Mouse (Mus musculus): ENCODE data around the gene Mmab. TPM values are rescaled to one million over a fixed set of nuclear protein-coding genes. Genes with fewer than 3 reads are reported as not detected.
A peak's percentile ranks its signal among the peaks of the same experiment; 100 is the strongest.

Gene Mmab
- polyA plus RNA-seq, 1 experiment from 2014 or later = 26.3 TPM

GRCm38 (mm10) chr5:114408846-114409245 lies 35.0 kb downstream of the Mmab start:
- WGBS = 94% methylated on average over 11 of the region's 11 CpGs
- peaks cover 100% of the 10 kb centered on the region for H3K36me3 ChIP-seq (ENCODE audit: control insufficient read depth, insufficient read depth, low read length)
- no peaks in the 10 kb centered on the region for H3K27me3 ChIP-seq (ENCODE audit: control insufficient read depth, insufficient read depth, low read length)
- no peak overlapping the region for H3K27ac ChIP-seq (replicated peaks; ENCODE audit: low read depth, low read length)
- H3K4me3 ChIP-seq (replicated peaks; ENCODE audit: low read depth, low read length) = no peak overlapping the region
- no peaks in the 10 kb centered on the region for H3K9me3 ChIP-seq (ENCODE audit: control insufficient read depth, low read length)
- ATAC-seq (ENCODE audit: low FRiP score, low TSS enrichment) (no peak), DNase-seq (no peak)
- no peaks in the 10 kb centered on the region for H3K4me1 ChIP-seq (ENCODE audit: control insufficient read depth, insufficient read depth, low read length)
- H3K9ac ChIP-seq (replicated peaks; ENCODE audit: low read length) = no peak overlapping the region
- H3K4me2 ChIP-seq (ENCODE audit: low read length) = no peak overlapping the region

GRCm38 (mm10) chr5:114407810-114408209 lies 36.0 kb downstream of the Mmab start:
- no peaks in the 10 kb centered on the region for H3K4me1 ChIP-seq (ENCODE audit: control insufficient read depth, insufficient read depth, low read length)
- H3K4me3 ChIP-seq (replicated peaks; ENCODE audit: low read depth, low read length) = no peak overlapping the region
- WGBS = 92% methylated on average over 9 of the region's 9 CpGs
- H3K9me3 ChIP-seq (ENCODE audit: control insufficient read depth, low read length) = no peaks in the 10 kb centered on the region
- H3K27ac ChIP-seq (replicated peaks; ENCODE audit: low read depth, low read length) = no peak overlapping the region
- DNase-seq (no peak), ATAC-seq (ENCODE audit: low FRiP score, low TSS enrichment) (no peak)
- H3K27me3 ChIP-seq (ENCODE audit: control insufficient read depth, insufficient read depth, low read length) = no peaks in the 10 kb centered on the region
- H3K9ac ChIP-seq (replicated peaks; ENCODE audit: low read length) = no peak overlapping the region
- H3K36me3 ChIP-seq (ENCODE audit: control insufficient read depth, insufficient read depth, low read length) = peaks cover 100% of the 10 kb centered on the region
- no peak overlapping the region for H3K4me2 ChIP-seq (ENCODE audit: low read length)

- H3K4me2 ChIP-seq (ENCODE audit: low read length) = no peak overlapping the region
- WGBS = 87% methylated on average over 10 of the region's 10 CpGs
- H3K27ac ChIP-seq (replicated peaks; ENCODE audit: low read depth, low read length) = no peak overlapping the region
- H3K4me1 ChIP-seq (ENCODE audit: control insufficient read depth, insufficient read depth, low read length) = no peaks in the 10 kb centered on the region
- DNase-seq (no peak), ATAC-seq (ENCODE audit: low FRiP score, low TSS enrichment) (no peak)
- H3K9ac ChIP-seq (replicated peaks; ENCODE audit: low read length) = no peak overlapping the region
- no peaks in the 10 kb centered on the region for H3K27me3 ChIP-seq (ENCODE audit: control insufficient read depth, insufficient read depth, low read length)
- peaks cover 100% of the 10 kb centered on the region for H3K36me3 ChIP-seq (ENCODE audit: control insufficient read depth, insufficient read depth, low read length)
- no peak overlapping the region for H3K4me3 ChIP-seq (replicated peaks; ENCODE audit: low read depth, low read length)
- no peaks in the 10 kb centered on the region for H3K9me3 ChIP-seq (ENCODE audit: control insufficient read depth, low read length)
These were observed 36.6 kb downstream of the Mmab start for GRCm38 (mm10) chr5:114407269-114407668.

GRCm38 (mm10) chr5:114406592-114406991 lies 37.3 kb downstream of the Mmab start:
- 93% methylated on average over 14 of the region's 14 CpGs for WGBS
- no peak overlapping the region for H3K4me3 ChIP-seq (replicated peaks; ENCODE audit: low read depth, low read length)
- no peaks in the 10 kb centered on the region for H3K4me1 ChIP-seq (ENCODE audit: control insufficient read depth, insufficient read depth, low read length)
- peaks cover 100% of the 10 kb centered on the region for H3K36me3 ChIP-seq (ENCODE audit: control insufficient read depth, insufficient read depth, low read length)
- H3K27me3 ChIP-seq (ENCODE audit: control insufficient read depth, insufficient read depth, low read length) = no peaks in the 10 kb centered on the region
- ATAC-seq (ENCODE audit: low FRiP score, low TSS enrichment) (no peak), DNase-seq (no peak)
- no peak overlapping the region for H3K27ac ChIP-seq (replicated peaks; ENCODE audit: low read depth, low read length)
- no peak overlapping the region for H3K4me2 ChIP-seq (ENCODE audit: low read length)
- H3K9me3 ChIP-seq (ENCODE audit: control insufficient read depth, low read length) = no peaks in the 10 kb centered on the region
- H3K9ac ChIP-seq (replicated peaks; ENCODE audit: low read length) = no peak overlapping the region

GRCm38 (mm10) chr5:114393169-114393568 lies 50.7 kb downstream of the Mmab start:
- WGBS = 88% methylated on average over 9 of the region's 9 CpGs
- H3K27me3 ChIP-seq (ENCODE audit: control insufficient read depth, insufficient read depth, low read length) = no peaks in the 10 kb centered on the region
- H3K36me3 ChIP-seq (ENCODE audit: control insufficient read depth, insufficient read depth, low read length) = peaks cover 95% of the 10 kb centered on the region

GRCm38 (mm10) chr5:114384448-114384847 lies 59.4 kb downstream of the Mmab start:
- Histone ChIP-seq H3K4me3 (replicated peaks; ENCODE audit: low read depth, low read length) (no peak overlapping the region), H3K9ac (replicated peaks; ENCODE audit: low read length) (no peak overlapping the region), H3K4me2 (ENCODE audit: low read length) (no peak overlapping the region), H3K36me3 (ENCODE audit: control insufficient read depth, insufficient read depth, low read length) (peaks cover 49% of the 10 kb centered on the region), H3K27me3 (ENCODE audit: control insufficient read depth, insufficient read depth, low read length) (no peaks in the 10 kb centered on the region), H3K4me1 (ENCODE audit: control insufficient read depth, insufficient read depth, low read length) (peaks cover 11% of the 10 kb centered on the region), H3K9me3 (ENCODE audit: control insufficient read depth, low read length) (no peaks in the 10 kb centered on the region), H3K27ac (replicated peaks; ENCODE audit: low read depth, low read length) (no peak overlapping the region)
- 96% methylated on average over 8 of the region's 8 CpGs for WGBS
- no peak for DNase-seq
- ATAC-seq (ENCODE audit: low FRiP score, low TSS enrichment) = no peak

More at GRCm38 (mm10) chr5:114393169-114393568, 50.7 kb downstream of the Mmab start:
- Histone ChIP-seq H3K4me2 (ENCODE audit: low read length) (no peak overlapping the region), H3K27ac (replicated peaks; ENCODE audit: low read depth, low read length) (no peak overlapping the region), H3K4me3 (replicated peaks; ENCODE audit: low read depth, low read length) (no peak overlapping the region), H3K4me1 (ENCODE audit: control insufficient read depth, insufficient read depth, low read length) (no peaks in the 10 kb centered on the region), H3K9me3 (ENCODE audit: control insufficient read depth, low read length) (no peaks in the 10 kb centered on the region), H3K9ac (replicated peaks; ENCODE audit: low read length) (no peak overlapping the region)
- DNase-seq (no peak), ATAC-seq (ENCODE audit: low FRiP score, low TSS enrichment) (no peak)

GRCm38 (mm10) chr5:114383184-114383904 lies 60.5 kb downstream of the Mmab start:
- Histone ChIP-seq H3K9ac (replicated peaks; ENCODE audit: low read length) (no peak overlapping the region), H3K36me3 (ENCODE audit: control insufficient read depth, insufficient read depth, low read length) (peaks cover 38% of the 10 kb centered on the region), H3K4me1 (ENCODE audit: control insufficient read depth, insufficient read depth, low read length) (peaks cover 15% of the 10 kb centered on the region), H3K9me3 (ENCODE audit: control insufficient read depth, low read length) (no peaks in the 10 kb centered on the region), H3K4me2 (ENCODE audit: low read length) (no peak overlapping the region), H3K4me3 (replicated peaks; ENCODE audit: low read depth, low read length) (no peak overlapping the region), H3K27ac (replicated peaks; ENCODE audit: low read depth, low read length) (no peak overlapping the region), H3K27me3 (ENCODE audit: control insufficient read depth, insufficient read depth, low read length) (no peaks in the 10 kb centered on the region)
- ATAC-seq (ENCODE audit: low FRiP score, low TSS enrichment) = no peak
- DNase-seq = peak; percentile 56
- WGBS = 79% methylated on average over 9 of the region's 9 CpGs

Small RNAs within 50 kb of the gene (microRNA-seq; reads per million reads assigned to microRNA genes)
- gene Mir7027 = 0.59 reads per million

Other genes starting within 250 kb of the Mmab start
- 0.36 and 1.5 TPM in 2 replicates for gene Foxn4, start 170.3 kb downstream of the Mmab start, polyA plus RNA-seq (2014; fragmentation: Nextera tagmentation; extraction: Ambion mirVana)
- 0.34 and 0.74 TPM in 2 replicates for gene Myo1h, start 154.9 kb downstream of the Mmab start, polyA plus RNA-seq (2014; fragmentation: Nextera tagmentation; extraction: Ambion mirVana)
- gene Kctd10, start 63.6 kb downstream of the Mmab start, polyA plus RNA-seq (2014; fragmentation: Nextera tagmentation; extraction: Ambion mirVana) = 58.7 and 82.4 TPM in 2 replicates
- gene Ube3b, start 63.5 kb downstream of the Mmab start, polyA plus RNA-seq (2014; fragmentation: Nextera tagmentation; extraction: Ambion mirVana) = 42.7 and 49.2 TPM in 2 replicates
- 58.7 and 72.0 TPM in 2 replicates for gene Mvk, start 209 bp upstream of the Mmab start, polyA plus RNA-seq (2014; fragmentation: Nextera tagmentation; extraction: Ambion mirVana)
- gene Fam222a, start 124.0 kb upstream of the Mmab start, polyA plus RNA-seq (2014; fragmentation: Nextera tagmentation; extraction: Ambion mirVana) = 5.7 and 7.0 TPM in 2 replicates
- gene Trpv4, start 214.4 kb upstream of the Mmab start, polyA plus RNA-seq (2014; fragmentation: Nextera tagmentation; extraction: Ambion mirVana) = 0.46 and 0.86 TPM in 2 replicates
- gene Gltp, start 246.9 kb upstream of the Mmab start, polyA plus RNA-seq (2014; fragmentation: Nextera tagmentation; extraction: Ambion mirVana) = 27.6 and 30.4 TPM in 2 replicates